In genomic region chr2:57362503-57362902, GRCm38 (mm10) we compare ENCODE assay signal across 11 mouse cellular contexts.
DNase-seq lines count a peak whose midpoint lies in the region; ATAC-seq and TF ChIP-seq lines count a peak whose summit lies in the region.
"Had no signal": no experiment of that assay in that cellular context is flagged by ENCODE, and none has a peak within 500 bp of the region (broad histone marks: within the 10 kb centered on the region; RNA-seq: fewer than 3 reads in every experiment).

No protein-coding gene starts in this region.

- no peak overlapping the region for H3K4me3 ChIP-seq in gastrocnemius, adult 2 months
- no peak overlapping the region for H3K4me3 ChIP-seq in lung, postnatal 0 days (ENCODE audit: low read depth, low read length)
- H3K4me3 ChIP-seq: embryonic facial prominence, embryonic 13.5 days; limb, embryonic 13.5 days had no signal

- TF ChIP-seq EP300 in lung, postnatal 0 days (IDR thresholded peaks at IDR 0.05), result no peak

- no peaks in the 10 kb centered on the region for H3K36me3 ChIP-seq in lung, postnatal 0 days (ENCODE audit: insufficient read depth, low read length)
- H3K36me3 ChIP-seq: embryonic facial prominence, embryonic 13.5 days had no signal

- 77% methylated on average over 3 of the region's 3 CpGs for WGBS in lung, postnatal 0 days

- no peak overlapping the region for H3K4me2 ChIP-seq in lung, postnatal 0 days (replicated peaks; ENCODE audit: low read depth, low read length)
- H3K4me2 ChIP-seq: embryonic facial prominence, embryonic 13.5 days; limb, embryonic 13.5 days had no signal

- intact Hi-C loops in gastrocnemius, adult 2 months (cut with DNase I), result loop anchor here (5.0 kb wide), 1 partner anchor 245 kb away; no protein-coding TSS in a partner anchor
- intact Hi-C loops in gastrocnemius, postnatal 36 days (cut with DNase I), result loop anchor here (5.0 kb wide), 1 partner anchor 245 kb away; no protein-coding TSS in a partner anchor

- no peak for ATAC-seq in lung, postnatal 0 days
- ATAC-seq: midbrain, embryonic 16.5 days had no signal

- TF ChIP-seq CTCF in gastrocnemius, adult 2 months (IDR thresholded peaks at IDR 0.05), result peak; percentile 59
- peak; percentile 46 for TF ChIP-seq CTCF in lung, postnatal 0 days (IDR thresholded peaks at IDR 0.05)

- H3K9me3 ChIP-seq in lung, postnatal 0 days (ENCODE audit: low read length), result no peaks in the 10 kb centered on the region
- H3K9me3 ChIP-seq: embryonic facial prominence, embryonic 13.5 days; limb, embryonic 13.5 days had no signal

- H3K9ac ChIP-seq in lung, postnatal 0 days (replicated peaks; ENCODE audit: low read depth), result no peak overlapping the region
- H3K9ac ChIP-seq: embryonic facial prominence, embryonic 13.5 days; limb, embryonic 13.5 days had no signal

- H3K4me1 ChIP-seq in lung, postnatal 0 days (ENCODE audit: insufficient read depth, low read depth, low read length), result no peaks in the 10 kb centered on the region

- peak; percentile 43 for DNase-seq in gastrocnemius, adult 2 months
- DNase-seq in gastrocnemius, postnatal 36 days, result no peak
- DNase-seq in lung, postnatal 0 days (ENCODE audit: low spot score), result no peak
- DNase-seq in lung, adult 18-20 months, result no peak
- peak; percentile 27 for DNase-seq in brain, adult 2 months (ENCODE audit: low read depth, low spot score)
- DNase-seq in thymus, postnatal 14 days, result peak; percentile 34
- no peak for DNase-seq in ovary, adult 18-20 months (ENCODE audit: low spot score)
- no peak for DNase-seq in right cerebral cortex, postnatal 10 days (ENCODE audit: low spot score in 2 of 2)

- H3K27ac ChIP-seq in gastrocnemius, adult 2 months, result no peak overlapping the region
- no peak overlapping the region for H3K27ac ChIP-seq in lung, postnatal 0 days (ENCODE audit: low read length)
- H3K27ac ChIP-seq: embryonic facial prominence, embryonic 13.5 days; limb, embryonic 13.5 days had no signal

- H3K27me3 ChIP-seq in lung, postnatal 0 days (replicated peaks; ENCODE audit: insufficient read depth, low read length), result no peaks in the 10 kb centered on the region
- H3K27me3 ChIP-seq: embryonic facial prominence, embryonic 13.5 days; limb, embryonic 13.5 days had no signal

Comparison
In these comparisons a context has a peak if more than half of its experiments do, and no peak if none do; other contexts are left out.
1. DNase-seq: peak in gastrocnemius, adult 2 months (single experiment), brain, adult 2 months (single experiment) and thymus, postnatal 14 days (single experiment); none in gastrocnemius, postnatal 36 days (0 of 2), lung, postnatal 0 days (single experiment), lung, adult 18-20 months (0 of 2), ovary, adult 18-20 months (single experiment) and right cerebral cortex, postnatal 10 days (0 of 2).